Mouse (Mus musculus) intestine, embryonic 14.5 days (tissue): Measurements from ENCODE around the gene Mettl21a. TPM values are rescaled to one million over a fixed set of nuclear protein-coding genes. Genes with fewer than 3 reads are reported as not detected.

ENCODE experiments used
- ATAC-seq: fragments of 200-750 bp; cut with Nextera tagmentation; replicated peaks from 2 replicates; pipeline ENCODE4 v1.8.0; 2017; ENCODE audit warnings: low read depth, moderate number of reproducible peaks, moderate TSS enrichment, moderate library complexity; ENCODE audit not compliant: low FRiP score, low TSS enrichment
- DNase-seq: peaks from one replicate; pipeline ENCODE4 v3.0.0-alpha.2; 2018; ENCODE audit warnings: low spot score
- H3K27ac ChIP-seq: fragments of 300-500 bp; sonication (generic); 2 replicates; pipeline ENCODE4 v1.5.1; 2014; ENCODE audit warnings: low read depth, mild to moderate bottlenecking, control low read depth
- H3K27me3 ChIP-seq: fragments of 300-500 bp; sonication (generic); replicated peaks from 2 replicates; pipeline ENCODE4 v1.6.1; 2014; ENCODE audit warnings: low read length, control low read depth; ENCODE audit not compliant: control insufficient read depth, insufficient read depth
- H3K36me3 ChIP-seq: fragments of 300-500 bp; sonication (generic); 2 replicates; pipeline ENCODE4 v1.6.1; 2014; ENCODE audit warnings: low read length, control low read depth; ENCODE audit not compliant: control insufficient read depth, insufficient read depth
- H3K4me1 ChIP-seq: fragments of 300-500 bp; sonication (generic); replicated peaks from 2 replicates; pipeline ENCODE4 v1.6.1; 2014; ENCODE audit warnings: low read length, control low read depth, mixed read lengths; ENCODE audit not compliant: control insufficient read depth, insufficient read depth
- H3K4me2 ChIP-seq: fragments of 300-500 bp; sonication (generic); 2 replicates; pipeline ENCODE4 v1.6.1; 2014; ENCODE audit warnings: low read length
- H3K4me3 ChIP-seq: fragments of 300-500 bp; sonication (generic); 2 replicates; pipeline ENCODE4 v1.5.1; 2014; ENCODE audit warnings: low read depth, low read length, control low read depth, mixed read lengths
- H3K9ac ChIP-seq: fragments of 300-500 bp; sonication (generic); 2 replicates; pipeline ENCODE4 v1.6.1; 2014; ENCODE audit warnings: mild to moderate bottlenecking, low read length
- H3K9me3 ChIP-seq: fragments of 300-500 bp; sonication (generic); 2 replicates; pipeline ENCODE4 v1.6.1; 2016; ENCODE audit warnings: low read length, control low read depth; ENCODE audit not compliant: control insufficient read depth
- WGBS: fragments of 180-500 bp; shearing (Covaris S2); extraction: QIAGEN DNeasy Blood & Tissue Kit; methylation state at CpG from one replicate; pipeline ENCODE4 v1.1.7; 2014; 5-methylcytosine and 5-hydroxymethylcytosine counted together
- polyA plus RNA-seq: library from polyadenylated mRNA; unstranded; fragments of >200 nt; fragmentation: Nextera tagmentation; extraction: Ambion mirVana; gene quantifications from 2 replicates; pipeline ENCODE4 v1.2.1, GENCODE M21; 2014

The Mettl21a gene
- polyA plus RNA-seq, 1 experiment from 2014 or later: 17.7 TPM

GRCm38 (mm10) chr1:64641069-64641468, 24.0 kb upstream of the Mettl21a start:
- Histone ChIP-seq H3K4me1 (no peaks in the 10 kb centered on the region), H3K9ac (no peak overlapping the region), H3K4me2 (no peak overlapping the region), H3K36me3 (no peaks in the 10 kb centered on the region), H3K9me3 (no peaks in the 10 kb centered on the region), H3K27ac (no peak overlapping the region), H3K4me3 (no peak overlapping the region), H3K27me3 (no peaks in the 10 kb centered on the region)
- WGBS: 88% methylated on average over 6 of the region's 6 CpGs
- ATAC-seq: no peak
- DNase-seq: peak; percentile 27

GRCm38 (mm10) chr1:64639279-64639678, 22.2 kb upstream of the Mettl21a start:
- H3K27me3 ChIP-seq: no peaks in the 10 kb centered on the region
- 88% methylated on average over 6 of the region's 6 CpGs for WGBS
- H3K4me3 ChIP-seq: no peak overlapping the region
- H3K9me3 ChIP-seq: no peaks in the 10 kb centered on the region
- ATAC-seq (no peak), DNase-seq (peak; percentile 15)
- no peak overlapping the region for H3K9ac ChIP-seq
- H3K4me2 ChIP-seq: no peak overlapping the region
- H3K4me1 ChIP-seq: no peaks in the 10 kb centered on the region
- no peaks in the 10 kb centered on the region for H3K36me3 ChIP-seq
- H3K27ac ChIP-seq: no peak overlapping the region

- Histone ChIP-seq H3K9ac (no peak overlapping the region), H3K4me3 (no peak overlapping the region), H3K4me1 (no peaks in the 10 kb centered on the region), H3K27me3 (no peaks in the 10 kb centered on the region), H3K9me3 (no peaks in the 10 kb centered on the region), H3K36me3 (no peaks in the 10 kb centered on the region), H3K27ac (no peak overlapping the region), H3K4me2 (no peak overlapping the region)
- DNase-seq (no peak), ATAC-seq (no peak)
- WGBS: 54% methylated on average over 2 of the region's 2 CpGs
These were observed 18.6 kb upstream of the Mettl21a start for GRCm38 (mm10) chr1:64635624-64636023.

GRCm38 (mm10) chr1:64633237-64633636, 16.2 kb upstream of the Mettl21a start:
- Histone ChIP-seq H3K27me3 (no peaks in the 10 kb centered on the region), H3K36me3 (no peaks in the 10 kb centered on the region), H3K9me3 (no peaks in the 10 kb centered on the region), H3K27ac (0 out of 2 replicates have a peak overlapping the region, but pooled peaks have one; percentile 9), H3K4me3 (no peak overlapping the region), H3K4me2 (no peak overlapping the region), H3K4me1 (no peaks in the 10 kb centered on the region), H3K9ac (no peak overlapping the region)
- no peak for DNase-seq
- no peak for ATAC-seq
- WGBS: 65% methylated on average over 3 of the region's 3 CpGs

GRCm38 (mm10) chr1:64631526-64631925, 14.5 kb upstream of the Mettl21a start:
- H3K27me3 ChIP-seq: no peaks in the 10 kb centered on the region
- ATAC-seq: no peak
- no peak overlapping the region for H3K27ac ChIP-seq
- DNase-seq: peak; percentile 12
- no peak overlapping the region for H3K9ac ChIP-seq
- WGBS: 62% methylated on average over 5 of the region's 5 CpGs
- no peaks in the 10 kb centered on the region for H3K36me3 ChIP-seq
- H3K4me1 ChIP-seq: no peaks in the 10 kb centered on the region
- no peaks in the 10 kb centered on the region for H3K9me3 ChIP-seq
- H3K4me2 ChIP-seq: no peak overlapping the region
- H3K4me3 ChIP-seq: no peak overlapping the region

GRCm38 (mm10) chr1:64625214-64625613, 8.2 kb upstream of the Mettl21a start:
- DNase-seq (peak; percentile 3), ATAC-seq (no peak)
- no peaks in the 10 kb centered on the region for H3K9me3 ChIP-seq
- H3K36me3 ChIP-seq: no peaks in the 10 kb centered on the region
- no peaks in the 10 kb centered on the region for H3K27me3 ChIP-seq
- H3K4me2 ChIP-seq: no peak overlapping the region
- no peak overlapping the region for H3K9ac ChIP-seq
- H3K4me3 ChIP-seq: no peak overlapping the region
- no peaks in the 10 kb centered on the region for H3K4me1 ChIP-seq
- no peak overlapping the region for H3K27ac ChIP-seq

- H3K4me1 ChIP-seq: no peaks in the 10 kb centered on the region
- no peak overlapping the region for H3K4me3 ChIP-seq
- H3K9me3 ChIP-seq: no peaks in the 10 kb centered on the region
- no peaks in the 10 kb centered on the region for H3K27me3 ChIP-seq
- no peak overlapping the region for H3K27ac ChIP-seq
- DNase-seq: peak; percentile 39
- no peak overlapping the region for H3K9ac ChIP-seq
- no peak overlapping the region for H3K4me2 ChIP-seq
- WGBS: 58% methylated on average over 12 of the region's 12 CpGs
- H3K36me3 ChIP-seq: no peaks in the 10 kb centered on the region
- no peak for ATAC-seq
These were observed 6.8 kb upstream of the Mettl21a start for GRCm38 (mm10) chr1:64623558-64624435.

GRCm38 (mm10) chr1:64621116-64621515, 4.1 kb upstream of the Mettl21a start:
- Histone ChIP-seq H3K9ac (no peak overlapping the region), H3K4me3 (no peak overlapping the region), H3K27ac (no peak overlapping the region), H3K36me3 (no peaks in the 10 kb centered on the region), H3K9me3 (no peaks in the 10 kb centered on the region), H3K27me3 (no peaks in the 10 kb centered on the region), H3K4me2 (no peak overlapping the region), H3K4me1 (peaks cover 12% of the 10 kb centered on the region)
- DNase-seq: no peak
- 87% methylated on average over 5 of the region's 5 CpGs for WGBS
- ATAC-seq: no peak

GRCm38 (mm10) chr1:64618226-64618625, 1.2 kb upstream of the Mettl21a start:
- H3K36me3 ChIP-seq: peaks cover 5% of the 10 kb centered on the region; the same call in 1 of the 2 replicates
- H3K4me3 ChIP-seq: peak overlapping the region; percentile 80
- peak overlapping the region; percentile 95 for H3K9ac ChIP-seq
- no peaks in the 10 kb centered on the region for H3K9me3 ChIP-seq
- WGBS: 48% methylated on average over 3 of the region's 3 CpGs
- no peak overlapping the region for H3K27ac ChIP-seq
- peak overlapping the region; percentile 65 for H3K4me2 ChIP-seq
- ATAC-seq: no peak
- no peaks in the 10 kb centered on the region for H3K27me3 ChIP-seq
- DNase-seq: no peak
- H3K4me1 ChIP-seq: peaks cover 16% of the 10 kb centered on the region
